Mouse (Mus musculus) lung, adult 18-20 months (tissue): ENCODE measurements at regions not wholly inside any gene's neighbourhood (a gene's known extent, or its start where the extent isn't known, plus 50 kb on each side); places are given as distances from the start of the nearest gene placed in this dataset.

ENCODE experiments used
- DNase-seq, 2 experiments: peaks; one replicate each; pipeline ENCODE4 v3.0.0; 2022; ENCODE audit warnings: mixed read lengths in 2 of 2

- no peak for DNase-seq
These were observed 249.6 kb downstream of the Cdk5rap2 start for GRCm38 (mm10) chr4:70160525-70161224.

GRCm38 (mm10) chr4:70160062-70160461, 250.2 kb downstream of the Cdk5rap2 start:
- DNase-seq: no peak

GRCm38 (mm10) chr4:70153179-70153578, 257.1 kb downstream of the Cdk5rap2 start:
- no peak for DNase-seq

GRCm38 (mm10) chr4:70109011-70109410, 301.2 kb downstream of the Cdk5rap2 start:
- DNase-seq: no peak

- no peak for DNase-seq
These were observed 304.5 kb downstream of the Cdk5rap2 start for GRCm38 (mm10) chr4:70105776-70106175.

- peak; percentile 2 to 4 for DNase-seq
These were observed 312.9 kb downstream of the Cdk5rap2 start for GRCm38 (mm10) chr4:70097353-70097752.

- no peak for DNase-seq
These were observed 332.0 kb downstream of the Cdk5rap2 start for GRCm38 (mm10) chr4:70078206-70078605.

GRCm38 (mm10) chr4:70062516-70062915, 347.7 kb downstream of the Cdk5rap2 start:
- DNase-seq: no peak

- no peak for DNase-seq
These were observed 351.3 kb downstream of the Cdk5rap2 start for GRCm38 (mm10) chr4:70058831-70059544.

GRCm38 (mm10) chr4:70053136-70053535, 357.1 kb downstream of the Cdk5rap2 start:
- no peak for DNase-seq

GRCm38 (mm10) chr4:70038241-70038640, 372.0 kb downstream of the Cdk5rap2 start:
- no peak for DNase-seq

GRCm38 (mm10) chr4:70035912-70036311, 374.3 kb downstream of the Cdk5rap2 start:
- no peak for DNase-seq

- DNase-seq: no peak
These were observed 377.7 kb downstream of the Cdk5rap2 start for GRCm38 (mm10) chr4:70032497-70032896.

GRCm38 (mm10) chr4:70026848-70027247, 383.4 kb downstream of the Cdk5rap2 start:
- DNase-seq: no peak

- no peak for DNase-seq
These were observed 385.3 kb downstream of the Cdk5rap2 start for GRCm38 (mm10) chr4:70024838-70025376.

- no peak for DNase-seq
These were observed 389.3 kb downstream of the Cdk5rap2 start for GRCm38 (mm10) chr4:70020905-70021470.

- DNase-seq: no peak
These were observed 398.0 kb downstream of the Cdk5rap2 start for GRCm38 (mm10) chr4:70012220-70012580.

- DNase-seq: no peak
These were observed 398.6 kb downstream of the Cdk5rap2 start for GRCm38 (mm10) chr4:70011491-70012219.

- no peak for DNase-seq
These were observed 399.8 kb downstream of the Cdk5rap2 start for GRCm38 (mm10) chr4:70010466-70010865.

GRCm38 (mm10) chr4:70004966-70005365, 405.3 kb downstream of the Cdk5rap2 start:
- DNase-seq: no peak

- no peak for DNase-seq
These were observed 417.0 kb downstream of the Cdk5rap2 start for GRCm38 (mm10) chr4:69993226-69993625.

GRCm38 (mm10) chr4:69974208-69974607, 436.0 kb downstream of the Cdk5rap2 start:
- no peak for DNase-seq

- DNase-seq: no peak
These were observed 436.7 kb downstream of the Cdk5rap2 start for GRCm38 (mm10) chr4:69973566-69973965.
